Mouse (Mus musculus): ENCODE data around the gene Adam30.

Gene Adam30

DNA sequence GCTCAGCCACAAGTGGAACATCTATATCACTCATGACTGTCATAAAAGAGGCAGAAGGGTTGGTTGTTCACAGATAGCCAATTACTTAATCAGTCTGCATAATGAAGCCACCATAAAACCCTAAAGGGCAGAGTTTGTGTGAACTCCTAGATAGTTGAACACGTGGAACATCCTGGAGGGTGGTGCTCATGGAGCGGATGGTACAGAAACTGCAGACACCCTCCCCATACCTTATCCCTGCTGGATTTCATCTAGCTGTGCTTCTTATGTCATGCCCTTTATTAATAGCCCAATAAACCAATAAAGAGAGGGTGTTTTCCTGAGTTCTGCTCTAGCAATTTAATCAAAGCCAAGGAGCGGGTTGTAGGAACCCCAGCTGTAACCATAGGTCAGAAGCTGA is 27.3 kb downstream of the Adam30 start:
- DNase-seq (ENCODE audit: low spot score), result no peak

DNA sequence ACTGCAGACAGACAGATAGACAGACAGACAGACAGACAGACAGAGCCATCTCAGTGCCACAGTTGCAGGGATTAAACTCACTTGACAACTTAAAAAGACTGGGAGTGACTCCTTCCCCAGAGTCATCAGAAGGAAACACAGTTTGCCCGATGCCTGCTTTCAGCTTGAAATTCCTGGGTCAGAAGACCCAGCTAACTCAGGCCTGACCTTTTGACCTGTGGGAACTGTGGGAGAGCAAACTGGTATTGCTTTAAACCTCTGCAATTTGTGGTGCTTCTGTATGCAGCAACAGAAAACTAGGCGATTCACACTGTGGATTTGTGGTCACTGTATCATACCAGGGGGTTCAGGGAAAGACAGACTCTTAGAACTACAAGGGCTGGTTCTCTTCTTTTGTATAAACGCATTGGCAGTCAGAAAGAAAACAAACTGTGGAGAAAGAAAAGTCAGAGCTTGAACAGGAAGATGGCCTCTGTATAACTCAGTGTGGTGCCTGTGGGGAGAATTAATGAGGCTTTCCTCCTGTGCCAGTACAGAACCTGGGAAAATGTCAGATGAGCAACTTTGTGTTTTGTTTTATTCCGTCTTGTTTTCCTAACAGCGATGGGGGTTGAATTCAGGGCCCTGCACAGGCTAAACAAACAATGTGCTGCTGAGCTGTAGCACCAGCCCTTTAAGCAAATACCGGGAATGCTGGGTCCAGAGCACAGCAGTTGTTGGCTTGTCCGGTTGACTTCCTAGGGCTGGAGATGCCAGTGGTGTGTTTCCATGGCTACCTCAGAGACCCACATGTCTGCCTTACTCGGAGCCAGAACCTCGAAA is 37.5 kb downstream of the Adam30 start:
- no peak for DNase-seq (ENCODE audit: low spot score)

- no peak for DNase-seq (ENCODE audit: low spot score)
Observed at GRCm38 (mm10) chr3:98199747-98200146, 39.3 kb downstream of the Adam30 start.

DNA sequence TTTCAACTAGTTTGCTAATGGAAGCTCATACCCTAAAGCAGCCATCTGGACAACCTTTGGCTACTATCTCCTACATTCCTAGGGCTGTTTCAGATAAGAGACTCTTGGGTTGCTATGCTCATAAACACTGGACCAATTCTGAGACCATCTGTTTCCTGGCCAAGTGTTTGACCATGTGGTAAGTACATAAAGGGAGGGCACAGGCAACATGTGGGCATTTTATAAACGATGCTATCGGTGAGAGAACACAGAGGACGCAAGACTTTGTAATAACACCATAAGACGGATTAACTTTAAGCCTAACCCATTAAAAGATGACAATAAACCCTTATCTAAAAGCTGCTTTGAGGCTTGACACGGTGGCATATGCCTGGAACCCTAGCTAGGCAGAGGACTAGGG is 42.9 kb downstream of the Adam30 start:
- no peak for DNase-seq (ENCODE audit: low spot score)

DNA sequence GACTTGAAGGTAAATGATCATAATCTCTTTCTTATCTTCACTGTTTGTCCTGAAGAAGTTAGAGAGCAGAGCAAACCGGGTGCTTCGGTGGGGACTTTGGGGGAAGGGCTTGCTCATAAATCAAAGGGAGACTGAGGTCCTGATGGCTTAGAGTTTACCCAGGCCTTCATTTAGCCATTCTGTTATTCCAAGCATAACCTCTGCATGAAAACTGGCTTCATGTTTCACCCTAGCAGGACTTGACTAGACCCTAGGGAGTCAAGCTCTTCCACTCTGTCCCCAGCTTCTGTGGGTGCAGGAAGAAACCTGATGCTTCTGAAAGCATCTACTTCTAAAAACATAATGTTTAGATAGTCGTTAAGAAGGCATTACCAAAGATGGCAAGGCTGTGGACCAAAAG is 46.5 kb downstream of the Adam30 start:
- DNase-seq (ENCODE audit: low spot score), result no peak

- no peak for DNase-seq (ENCODE audit: low spot score)
Observed at GRCm38 (mm10) chr3:98209161-98209560, 48.7 kb downstream of the Adam30 start.

- DNase-seq (ENCODE audit: low spot score), result no peak
Observed at GRCm38 (mm10) chr3:98210860-98211259, 50.4 kb downstream of the Adam30 start.

DNA sequence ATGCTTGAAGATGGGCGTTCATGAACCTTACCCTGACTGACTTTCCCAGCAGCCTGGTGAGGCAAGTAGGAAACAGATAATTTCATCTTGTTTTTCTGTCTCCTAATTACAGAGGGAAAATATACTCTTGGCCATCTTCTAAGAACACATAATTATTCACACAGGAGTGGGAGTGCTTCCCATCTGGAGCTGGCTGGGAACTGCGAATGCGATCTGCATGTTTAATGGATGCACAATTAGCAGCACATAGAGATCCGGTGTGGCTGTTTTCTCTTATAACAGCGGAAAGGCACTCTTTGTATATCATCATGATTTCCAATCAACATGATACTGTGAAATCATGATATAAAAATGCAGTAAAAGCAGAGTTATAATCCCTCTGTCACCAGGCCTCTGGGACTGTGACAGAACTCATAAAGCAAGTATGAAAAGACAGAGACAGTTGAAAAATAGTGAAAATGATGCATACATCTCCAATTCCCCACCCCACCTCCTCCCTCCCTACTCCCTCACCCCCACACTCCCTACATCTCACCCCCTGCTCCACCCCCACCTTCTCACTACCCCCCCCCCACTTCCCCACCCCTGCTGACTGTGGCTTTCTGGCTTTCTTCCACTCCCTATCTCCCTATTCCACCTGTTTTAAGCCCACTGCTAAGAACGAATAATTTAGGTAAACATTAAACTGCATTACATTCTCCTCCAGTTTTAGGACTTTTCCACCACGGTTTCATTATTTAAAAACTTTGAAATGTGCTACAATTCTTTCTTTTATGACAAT is 51.1 kb downstream of the Adam30 start:
- DNase-seq (ENCODE audit: low spot score), result no peak

Data from MN1 (cell line).